Mouse (Mus musculus) macrophage (primary cell): Measurements from ENCODE around the gene Col6a6. TPM values are rescaled to one million over a fixed set of nuclear protein-coding genes. Genes with fewer than 3 reads are reported as not detected.

ENCODE experiments used
- H3K27ac ChIP-seq: fragments of 350-480 bp; formaldehyde crosslinking; 2 replicates; pipeline ENCODE4 v1.9.0; 2021
- H3K36me3 ChIP-seq: fragments of 350-480 bp; formaldehyde crosslinking; 2 replicates; pipeline ENCODE4 v1.9.0; 2021; ENCODE audit errors: inconsistent target
- H3K4me3 ChIP-seq: fragments of 350-480 bp; formaldehyde crosslinking; 2 replicates; pipeline ENCODE4 v1.9.0; 2021; ENCODE audit errors: inconsistent target
- H3K79me2 ChIP-seq: fragments of 350-480 bp; formaldehyde crosslinking; 2 replicates; pipeline ENCODE4 v1.9.0; 2021; ENCODE audit errors: inconsistent target
- WGBS: methylation state at CpG from one replicate; pipeline ENCODE4 v1.1.7; 2026; ENCODE audit warnings: inconsistent platforms; ENCODE audit not compliant: missing documents; 5-methylcytosine and 5-hydroxymethylcytosine counted together
- polyA plus RNA-seq: library from polyadenylated mRNA; stranded (reverse); fragments of 250-400 nt; gene quantifications from 3 replicates; pipeline ENCODE4 v1.2.4, GENCODE M21; 2018; ENCODE audit warnings: inconsistent platforms

The Col6a6 gene
- polyA plus RNA-seq, 1 experiment from 2014 or later = not detected

DNA sequence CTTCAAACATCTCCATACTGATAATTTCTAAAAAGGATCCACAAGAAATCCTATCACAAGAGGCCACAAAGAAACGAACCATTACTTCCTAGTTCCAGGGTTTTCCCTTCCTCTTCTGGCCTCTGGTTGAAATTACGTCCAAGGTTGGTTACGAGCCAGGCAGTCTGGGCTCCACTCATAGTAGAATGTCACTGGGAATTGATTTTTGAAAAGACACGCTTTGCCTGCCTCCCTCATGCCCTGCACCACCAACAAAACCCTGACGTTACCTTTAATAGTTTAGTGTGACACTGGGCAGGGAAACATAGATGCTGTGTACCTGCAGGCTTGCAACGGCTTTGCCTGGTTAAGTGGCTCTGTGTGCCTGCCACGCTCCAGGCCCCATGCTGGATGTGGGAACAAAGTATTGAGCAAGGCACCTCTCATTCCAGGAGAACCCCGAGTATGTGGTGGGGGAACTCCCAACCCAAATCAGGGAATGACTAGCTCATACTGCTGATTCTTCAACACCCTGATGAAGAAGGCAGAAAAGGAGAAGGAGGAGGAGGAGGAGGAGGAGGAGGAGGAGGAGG, 798 bp downstream of the Col6a6 start:
- Histone ChIP-seq H3K79me2 (no peaks in the 10 kb centered on the region), H3K36me3 (no peaks in the 10 kb centered on the region), H3K27ac (no peak overlapping the region), H3K4me3 (no peak overlapping the region)
- WGBS = 80% methylated on average over 8 of the region's 8 CpGs

DNA sequence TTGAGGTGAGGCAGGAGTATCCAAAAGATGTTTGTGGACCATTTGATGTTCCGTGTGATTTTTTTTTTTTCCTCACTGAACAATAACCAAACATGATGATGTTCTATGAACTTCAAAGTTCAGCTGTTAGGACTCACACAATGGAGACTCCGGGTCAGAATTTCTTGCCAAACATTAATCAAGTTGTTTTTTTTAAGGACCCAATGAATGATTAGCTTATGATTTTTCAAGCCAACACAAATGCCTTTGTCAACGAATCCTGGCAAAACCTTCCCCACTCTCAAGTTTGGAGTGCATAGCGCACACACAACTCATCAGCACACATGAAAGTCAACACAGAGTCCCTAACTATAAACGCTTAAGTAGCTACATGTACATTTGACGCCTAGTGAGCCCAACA, 7.2 kb downstream of the Col6a6 start:
- no peaks in the 10 kb centered on the region for H3K79me2 ChIP-seq
- no peak overlapping the region for H3K27ac ChIP-seq
- no peaks in the 10 kb centered on the region for H3K36me3 ChIP-seq
- H3K4me3 ChIP-seq = no peak overlapping the region
- WGBS = 88% methylated on average over 6 of the region's 6 CpGs

DNA sequence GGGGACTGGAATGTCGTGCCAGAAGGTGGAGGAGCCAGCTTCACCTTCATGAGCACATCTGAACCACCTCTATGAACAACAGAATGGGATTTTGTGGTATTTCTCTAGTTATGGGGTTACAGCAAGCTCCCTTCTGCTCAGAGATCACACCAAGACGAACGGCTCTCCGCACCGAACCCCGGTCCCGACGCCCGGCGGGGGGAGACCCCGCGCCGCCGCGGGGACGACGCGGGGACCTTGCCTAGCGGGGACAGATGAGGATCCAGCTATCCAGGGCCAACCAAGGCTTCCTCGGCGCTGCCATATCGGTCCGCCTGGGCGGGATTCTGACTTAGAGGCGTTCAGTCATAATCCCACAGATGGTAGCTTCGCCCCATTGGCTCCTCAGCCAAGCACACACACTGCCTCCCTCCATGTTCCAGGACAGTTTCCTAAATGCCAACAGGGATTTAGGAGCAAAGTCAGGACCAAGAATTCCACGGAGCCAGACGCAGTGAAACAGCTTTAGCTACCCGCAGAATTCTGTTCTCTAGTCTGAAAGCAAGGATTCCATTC, 8.7 kb downstream of the Col6a6 start:
- no peaks in the 10 kb centered on the region for H3K79me2 ChIP-seq
- no peak overlapping the region for H3K27ac ChIP-seq
- H3K4me3 ChIP-seq = no peak overlapping the region
- H3K36me3 ChIP-seq = no peaks in the 10 kb centered on the region
- 76% methylated on average over 29 of the region's 29 CpGs for WGBS

DNA sequence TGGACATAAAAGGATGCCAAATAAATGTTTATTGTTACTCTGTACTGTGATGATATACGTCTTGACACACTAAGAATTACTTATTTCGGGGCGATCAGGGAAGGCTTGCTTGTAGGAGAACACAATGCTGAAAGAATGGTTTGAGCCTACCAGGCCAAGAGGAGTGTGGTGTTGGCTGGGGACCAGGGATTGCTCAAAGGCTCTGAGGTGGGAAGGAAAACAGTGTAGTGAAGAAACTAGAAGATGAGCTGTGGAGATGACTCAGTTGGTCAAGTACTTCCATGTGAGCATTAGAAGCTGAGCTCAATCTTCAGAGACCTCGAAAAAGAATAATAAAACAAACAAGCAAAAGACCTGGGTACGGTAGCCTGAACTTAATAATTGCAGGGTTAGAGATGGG, 13.5 kb downstream of the Col6a6 start:
- Histone ChIP-seq H3K36me3 (no peaks in the 10 kb centered on the region), H3K79me2 (no peaks in the 10 kb centered on the region), H3K4me3 (no peak overlapping the region), H3K27ac (no peak overlapping the region)
- WGBS = 88% methylated on average over 5 of the region's 5 CpGs

DNA sequence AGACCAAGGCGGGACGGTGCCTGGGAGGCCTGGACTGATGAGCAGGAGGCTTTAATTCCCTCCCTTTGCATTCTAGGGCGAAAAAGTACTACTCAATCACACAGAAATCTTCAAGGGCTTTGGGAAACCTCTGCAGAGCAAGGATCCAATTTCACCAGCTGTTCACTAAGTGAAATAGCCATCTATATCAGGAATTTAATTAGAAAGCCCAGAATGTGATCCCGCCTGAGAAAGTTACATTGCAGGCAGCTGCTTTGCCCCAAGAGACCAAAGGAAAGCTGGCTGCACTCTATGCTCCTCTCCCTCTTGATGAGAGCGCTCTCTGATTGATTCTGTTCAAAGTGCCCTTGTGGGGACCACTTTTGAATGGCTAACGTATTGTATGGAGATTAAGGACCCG, 16.5 kb downstream of the Col6a6 start:
- 86% methylated on average over 7 of the region's 7 CpGs for WGBS
- no peaks in the 10 kb centered on the region for H3K79me2 ChIP-seq

DNA sequence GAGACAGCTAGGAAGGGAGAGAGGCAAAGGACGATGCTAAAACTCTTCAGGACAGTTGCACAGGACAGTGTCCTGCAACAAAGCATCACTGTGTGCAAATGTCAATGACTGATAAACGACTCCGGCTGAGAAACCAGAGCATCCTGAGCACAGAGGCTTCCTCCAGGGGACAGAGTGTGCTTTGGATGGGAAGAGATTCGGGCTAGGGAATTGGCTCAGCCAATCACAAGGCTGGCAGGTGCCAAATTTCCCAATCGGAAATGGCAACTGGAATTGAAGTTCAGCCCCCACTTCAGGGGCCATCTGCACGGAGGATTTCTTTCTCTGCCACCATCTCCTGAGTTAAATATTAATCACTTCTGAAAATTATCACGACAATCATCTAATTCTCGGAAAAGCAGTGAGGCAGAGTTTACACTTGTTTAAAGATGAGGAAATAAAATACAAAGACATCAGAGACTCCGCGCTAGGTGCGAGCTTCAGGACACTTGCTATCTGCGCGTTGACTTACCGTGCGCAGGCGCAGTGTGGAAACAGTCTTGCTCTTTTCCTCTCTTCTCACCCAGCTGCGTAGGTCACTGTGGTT, 18.9 kb downstream of the Col6a6 start:
- H3K4me3 ChIP-seq = no peak overlapping the region
- no peaks in the 10 kb centered on the region for H3K36me3 ChIP-seq
- 86% methylated on average over 17 of the region's 17 CpGs for WGBS
- H3K79me2 ChIP-seq = no peaks in the 10 kb centered on the region
- H3K27ac ChIP-seq = no peak overlapping the region

More for the DNA sequence above, 16.5 kb downstream of the Col6a6 start:
- no peaks in the 10 kb centered on the region for H3K36me3 ChIP-seq
- no peak overlapping the region for H3K27ac ChIP-seq
- H3K4me3 ChIP-seq = no peak overlapping the region

DNA sequence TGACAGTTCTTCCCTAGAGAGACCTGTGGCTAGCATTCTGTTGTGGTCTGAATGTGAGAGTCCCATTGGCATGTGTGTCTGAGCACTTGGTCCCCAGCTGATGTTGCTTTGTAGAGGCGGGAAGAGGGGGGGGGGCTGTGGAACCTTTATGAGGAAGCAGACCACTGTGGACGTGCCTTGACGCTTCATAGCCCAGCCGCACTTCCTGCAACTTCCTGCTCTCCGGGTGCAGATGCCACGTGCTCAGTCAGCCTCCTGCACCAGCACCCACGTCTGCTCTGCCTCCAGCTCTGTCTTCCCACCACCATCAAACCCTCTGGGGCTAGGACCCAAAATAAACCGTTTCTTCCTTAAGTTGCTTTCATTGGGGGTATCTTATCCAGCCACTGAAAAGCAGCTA, 24.5 kb downstream of the Col6a6 start:
- no peak overlapping the region for H3K4me3 ChIP-seq
- H3K36me3 ChIP-seq = no peaks in the 10 kb centered on the region
- no peaks in the 10 kb centered on the region for H3K79me2 ChIP-seq
- WGBS = 19% methylated on average over 6 of the region's 8 CpGs
- H3K27ac ChIP-seq = no peak overlapping the region

DNA sequence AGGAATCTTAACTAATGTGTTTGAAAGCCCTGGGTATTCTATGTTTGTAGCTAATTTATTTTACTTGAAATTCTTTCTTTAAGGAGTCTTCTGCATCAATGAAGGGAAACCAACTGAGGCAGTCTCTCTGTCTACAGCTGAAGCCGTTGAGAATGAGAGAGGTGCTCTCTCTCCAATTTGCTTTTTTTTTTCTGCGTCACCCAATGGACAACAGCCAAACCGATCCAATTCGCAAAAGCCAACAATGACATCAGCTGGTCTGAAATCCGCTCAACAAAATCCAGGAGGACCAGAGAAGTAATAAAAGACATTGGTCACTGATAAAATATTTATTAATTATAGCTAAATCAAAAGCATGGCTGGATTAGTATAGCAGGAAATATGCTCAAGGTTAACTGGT, 26.5 kb downstream of the Col6a6 start:
- WGBS = 86% methylated on average over 5 of the region's 5 CpGs
- no peaks in the 10 kb centered on the region for H3K79me2 ChIP-seq
- no peak overlapping the region for H3K27ac ChIP-seq
- H3K36me3 ChIP-seq = no peaks in the 10 kb centered on the region
- H3K4me3 ChIP-seq = no peak overlapping the region

DNA sequence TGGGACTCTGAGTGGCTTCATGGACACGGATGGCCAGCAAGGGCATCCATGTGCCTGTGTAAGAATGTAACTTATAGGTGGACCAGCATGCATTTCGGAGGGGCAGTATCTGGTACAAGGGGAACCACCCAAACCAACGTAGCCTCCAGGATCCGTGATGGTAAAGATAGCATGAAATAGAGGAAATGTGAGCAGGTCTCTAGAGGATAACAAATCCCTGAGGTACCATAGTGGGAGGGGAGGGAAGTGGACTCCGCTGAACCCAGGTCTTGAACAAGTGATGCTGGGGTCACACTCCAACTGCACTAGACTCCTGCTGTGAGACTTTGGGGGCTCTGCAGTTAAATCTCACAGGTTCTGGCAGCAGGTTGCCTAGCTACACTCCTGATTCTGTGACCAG, 27.7 kb downstream of the Col6a6 start:
- Histone ChIP-seq H3K4me3 (no peak overlapping the region), H3K36me3 (no peaks in the 10 kb centered on the region), H3K27ac (no peak overlapping the region), H3K79me2 (no peaks in the 10 kb centered on the region)
- whole genome bisulfite sequencing = 76% methylated on average over 5 of the region's 5 CpGs

DNA sequence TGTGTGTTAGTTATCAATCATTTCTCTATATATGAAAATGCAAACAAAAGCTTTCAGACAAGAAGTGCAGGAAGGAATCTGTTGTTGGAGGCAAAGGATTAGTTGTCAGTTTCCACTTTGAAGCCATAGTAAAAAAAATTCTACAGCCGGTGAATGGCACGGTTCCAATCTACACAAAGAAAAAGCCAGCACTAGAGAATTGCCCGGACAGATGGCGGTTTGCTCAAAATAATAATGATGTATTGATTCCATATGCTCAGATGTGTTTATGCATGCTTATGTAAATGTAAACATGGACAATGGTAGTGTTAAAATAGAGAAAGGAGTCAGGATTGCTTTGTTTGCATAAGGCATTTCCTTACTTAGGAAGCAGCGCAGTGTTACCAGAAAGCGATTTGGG, 31.8 kb downstream of the Col6a6 start:
- H3K79me2 ChIP-seq = no peaks in the 10 kb centered on the region
- H3K4me3 ChIP-seq = no peak overlapping the region
- WGBS = 88% methylated on average over 6 of the region's 6 CpGs
- no peaks in the 10 kb centered on the region for H3K36me3 ChIP-seq
- no peak overlapping the region for H3K27ac ChIP-seq

DNA sequence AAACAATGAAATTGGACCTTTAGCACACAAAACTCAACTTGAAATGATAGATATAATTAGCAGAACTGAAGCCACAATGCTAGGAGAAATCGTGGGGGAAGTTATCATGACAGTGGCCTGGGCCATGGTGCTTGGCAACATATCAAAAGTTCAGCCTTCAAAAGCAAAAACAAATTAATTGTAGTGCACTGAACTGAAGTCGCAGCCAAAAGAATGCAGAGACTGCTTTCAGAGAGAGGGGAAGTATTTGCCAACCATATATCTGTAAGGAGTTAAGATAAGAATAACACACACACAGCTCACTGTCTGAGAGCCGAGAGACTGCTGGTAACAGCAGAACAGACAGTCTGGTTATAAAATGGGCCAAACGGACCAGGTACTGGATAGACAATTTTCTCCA, 33.0 kb downstream of the Col6a6 start:
- Histone ChIP-seq H3K4me3 (no peak overlapping the region), H3K36me3 (no peaks in the 10 kb centered on the region), H3K79me2 (no peaks in the 10 kb centered on the region), H3K27ac (no peak overlapping the region)
- 43% methylated on average over 4 of the region's 4 CpGs for WGBS

DNA sequence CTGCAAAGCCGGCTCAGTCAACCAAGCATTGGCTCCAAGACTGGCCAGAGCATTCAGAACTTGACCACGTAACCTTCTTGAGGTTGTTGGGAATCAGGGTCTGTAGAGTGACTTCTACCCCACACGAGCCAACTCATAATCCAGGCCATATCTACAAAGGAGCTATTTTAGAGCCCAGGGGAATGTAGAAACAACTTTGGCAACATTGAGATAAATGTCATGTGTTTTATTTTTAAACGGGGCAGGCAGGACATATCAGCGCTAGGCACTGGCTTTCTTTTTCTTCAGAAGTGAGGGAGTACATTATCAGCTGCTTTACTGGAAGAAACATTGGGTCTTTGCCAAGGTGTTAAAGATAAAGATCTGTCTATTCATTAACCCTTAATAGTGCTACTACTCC, 36.1 kb downstream of the Col6a6 start:
- WGBS = 67% methylated on average over 5 of the region's 5 CpGs
- H3K4me3 ChIP-seq = no peak overlapping the region

DNA sequence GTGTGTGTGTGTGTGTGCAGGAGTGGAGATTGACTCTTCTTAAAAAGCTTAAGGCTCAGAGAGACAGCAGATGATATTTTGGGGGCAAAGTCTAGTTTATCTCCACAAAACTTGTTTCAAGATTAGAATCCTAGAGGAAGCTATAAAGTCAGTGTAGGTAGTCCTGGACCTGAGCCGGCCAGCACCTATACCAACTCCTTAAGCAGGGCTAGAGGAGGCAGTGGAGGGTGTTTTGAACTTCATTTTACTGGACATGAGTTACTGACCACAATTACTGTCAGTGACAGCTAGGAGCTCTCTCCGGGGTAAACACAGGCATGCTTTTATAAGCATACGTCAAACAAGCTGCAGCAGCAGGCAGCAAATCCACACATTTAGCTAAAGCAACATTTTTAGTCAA, 39.8 kb downstream of the Col6a6 start:
- no peaks in the 10 kb centered on the region for H3K79me2 ChIP-seq
- H3K4me3 ChIP-seq = no peak overlapping the region
- H3K27ac ChIP-seq = no peak overlapping the region
- WGBS = 83% methylated on average over 3 of the region's 3 CpGs
- H3K36me3 ChIP-seq = no peaks in the 10 kb centered on the region

More for the DNA sequence above, 36.1 kb downstream of the Col6a6 start:
- H3K36me3 ChIP-seq = no peaks in the 10 kb centered on the region
- no peak overlapping the region for H3K27ac ChIP-seq
- H3K79me2 ChIP-seq = no peaks in the 10 kb centered on the region

DNA sequence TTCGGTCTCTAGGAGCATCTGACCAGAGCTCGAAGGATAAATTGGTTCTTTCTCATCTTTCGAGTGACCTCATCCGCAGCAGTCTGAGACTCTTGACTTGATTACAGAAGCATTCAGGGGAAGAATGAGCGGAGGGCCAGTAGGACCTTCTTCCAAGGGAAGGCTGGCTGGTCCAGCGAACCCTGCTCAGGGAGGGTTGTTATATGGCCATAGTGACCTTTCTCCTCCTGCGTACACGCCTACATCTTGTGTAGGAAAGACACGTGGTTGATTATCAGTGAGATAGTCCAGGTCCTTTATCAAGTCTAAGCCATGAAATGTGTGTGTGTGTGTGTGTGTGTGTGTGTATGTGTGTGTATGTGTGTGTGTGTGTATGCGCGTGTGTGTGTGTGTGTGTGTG, 40.2 kb downstream of the Col6a6 start:
- Histone ChIP-seq H3K27ac (no peak overlapping the region), H3K36me3 (no peaks in the 10 kb centered on the region), H3K4me3 (no peak overlapping the region), H3K79me2 (no peaks in the 10 kb centered on the region)
- 85% methylated on average over 10 of the region's 11 CpGs for WGBS

DNA sequence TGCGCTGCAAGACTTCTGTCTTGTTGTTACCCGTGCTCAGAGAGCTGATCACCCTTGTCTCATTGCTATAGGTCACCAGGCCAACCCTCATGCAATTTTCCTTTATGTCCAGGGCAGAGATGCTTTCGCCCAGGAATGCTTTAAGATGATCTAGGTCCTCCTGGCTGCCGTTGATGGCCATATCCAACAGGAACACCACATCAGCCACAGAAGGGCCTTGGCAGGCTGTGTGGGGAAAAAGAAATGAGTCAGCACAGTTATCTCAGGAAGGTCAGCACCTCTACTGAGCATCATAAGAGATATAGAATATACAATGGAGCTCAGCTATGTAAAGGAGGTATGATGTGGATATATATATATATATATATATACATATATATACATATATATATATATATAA, 43.9 kb downstream of the Col6a6 start:
- Histone ChIP-seq H3K27ac (no peak overlapping the region), H3K36me3 (no peaks in the 10 kb centered on the region), H3K79me2 (no peaks in the 10 kb centered on the region), H3K4me3 (no peak overlapping the region)
- 90% methylated on average over 4 of the region's 4 CpGs for WGBS

DNA sequence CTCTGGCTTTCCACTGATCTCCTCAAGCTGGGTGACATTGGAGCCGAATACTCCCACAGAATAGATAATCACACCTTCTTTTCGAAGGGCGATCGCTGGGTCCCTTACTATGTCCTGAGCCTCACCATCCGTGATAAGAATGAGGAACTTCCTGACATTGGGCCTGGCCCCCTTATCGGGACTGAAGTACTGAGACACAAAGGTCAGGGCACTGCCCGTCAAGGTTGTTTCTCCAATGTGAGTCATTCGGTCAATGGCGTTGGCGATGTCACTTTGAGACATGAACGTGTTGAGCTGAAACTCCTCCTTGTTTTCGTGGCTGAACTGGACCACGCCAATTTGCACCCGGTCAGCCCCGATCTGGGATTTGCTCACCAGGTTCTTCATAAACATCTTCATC, 47.3 kb downstream of the Col6a6 start:
- WGBS = 94% methylated on average over 15 of the region's 15 CpGs
- H3K4me3 ChIP-seq = no peak overlapping the region
- H3K79me2 ChIP-seq = no peaks in the 10 kb centered on the region
- no peak overlapping the region for H3K27ac ChIP-seq
- H3K36me3 ChIP-seq = no peaks in the 10 kb centered on the region
